Mouse (Mus musculus): ENCODE measurements at regions not wholly inside any gene's neighbourhood (a gene's known extent, or its start where the extent isn't known, plus 50 kb on each side); places are given as distances from the start of the nearest gene placed in this dataset.

DNA sequence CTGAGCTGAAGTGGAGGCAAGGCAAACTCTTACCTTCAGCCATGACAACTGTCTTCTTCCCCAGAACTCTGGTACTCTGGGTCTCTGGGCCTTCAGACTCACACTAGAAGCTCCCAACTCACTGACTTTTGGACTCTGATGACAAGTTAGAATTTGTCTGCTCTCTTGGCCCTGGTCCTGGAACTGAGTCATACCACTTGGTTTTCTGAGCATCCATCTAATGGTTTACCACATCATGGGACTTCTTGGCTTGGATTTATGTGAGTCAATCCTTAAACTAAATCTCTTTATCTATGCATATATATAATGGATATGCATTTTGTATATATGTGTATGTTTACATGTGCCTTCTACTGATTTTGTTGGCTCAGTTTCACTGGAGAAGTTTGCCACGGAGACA lies 273.8 kb upstream of the Pkn2 start:
- no peak for TF ChIP-seq ZNF384 (IDR thresholded peaks at IDR 0.05; ENCODE audit: low read depth, low read length)
- no peak for TF ChIP-seq MAFK (IDR thresholded peaks at IDR 0.05; ENCODE audit: insufficient read depth, low read depth, low read length)
- TF ChIP-seq HCFC1 (IDR thresholded peaks at IDR 0.05; ENCODE audit: borderline replicate concordance, insufficient read depth, low read length): no peak
